ENCODE assay signal across 12 mouse cellular contexts in genomic region chr17:72938871-72939568, GRCm38 (mm10). TPM values are rescaled to one million over a fixed set of nuclear protein-coding genes. Genes with fewer than 3 reads are reported as not detected.
A peak's percentile ranks its signal among the peaks of the same experiment; 100 is the strongest.
DNase-seq lines count a peak whose midpoint lies in the region; ATAC-seq and TF ChIP-seq lines count a peak whose summit lies in the region.
"Had no signal": no experiment of that assay in that cellular context is flagged by ENCODE, and none has a peak within 500 bp of the region (broad histone marks: within the 10 kb centered on the region; RNA-seq: fewer than 3 reads in every experiment).

No protein-coding gene starts in this region.

- H3K4me1 ChIP-seq in heart, adult 2 months (ENCODE audit: control insufficient read depth, insufficient read depth, low read length), result peaks cover 22% of the 10 kb centered on the region
- H3K4me1 ChIP-seq in lung, embryonic 15.5 days, result peaks cover 48% of the 10 kb centered on the region
- peaks cover 38% of the 10 kb centered on the region for H3K4me1 ChIP-seq in intestine, embryonic 14.5 days (replicated peaks; ENCODE audit: control insufficient read depth, insufficient read depth, low read length)

- WGBS in heart, adult 2 months, result 59% methylated on average over 15 of the region's 15 CpGs
- 74% methylated on average over 15 of the region's 15 CpGs for WGBS in lung, embryonic 15.5 days
- WGBS in intestine, embryonic 14.5 days, result 79% methylated on average over 15 of the region's 15 CpGs

- no peaks in the 10 kb centered on the region for H3K79me2 ChIP-seq in heart, adult 2 months (replicated peaks; ENCODE audit: control insufficient read depth, insufficient read depth, low read length)

- no peak overlapping the region for H3K4me3 ChIP-seq in heart, adult 2 months
- no peak overlapping the region for H3K4me3 ChIP-seq in lung, embryonic 15.5 days
- no peak overlapping the region for H3K4me3 ChIP-seq in intestine, embryonic 14.5 days (ENCODE audit: low read depth, low read length)
- H3K4me3 ChIP-seq: limb, embryonic 12.5 days had no signal

- intact Hi-C loops in heart, adult 2 months (cut with DNase I), result no loop called here
- intact Hi-C loops in left cerebral cortex, postnatal 4 days (cut with DNase I), result no loop called here

- TF ChIP-seq CTCF in heart, adult 2 months (IDR thresholded peaks at IDR 0.05), result no peak

- no peak for ATAC-seq in lung, embryonic 15.5 days (ENCODE audit: borderline replicate concordance, extremely low read depth, low FRiP score, low TSS enrichment)
- no peak for ATAC-seq in intestine, embryonic 14.5 days (replicated peaks; ENCODE audit: low FRiP score, low TSS enrichment, low read depth)

- no peak overlapping the region for H3K4me2 ChIP-seq in lung, embryonic 15.5 days
- H3K4me2 ChIP-seq in intestine, embryonic 14.5 days (ENCODE audit: low read length), result no peak overlapping the region
- H3K4me2 ChIP-seq: limb, embryonic 12.5 days had no signal

- DNase-seq in heart, adult 2 months, result peak in 1 of 2 experiments; percentile 30
- no peak for DNase-seq in heart, adult 11 months
- DNase-seq in lung, postnatal 25 days (ENCODE audit: low spot score), result no peak
- DNase-seq in intestine, embryonic 14.5 days (ENCODE audit: low spot score), result no peak
- peak; percentile 57 for DNase-seq in thymus, postnatal 14 days
- no peak for DNase-seq in left cerebral cortex, postnatal 4 days
- DNase-seq: adrenal gland, postnatal 10 days; kidney, postnatal 14 days; right cerebral cortex, adult 18-20 months had no signal

- TF ChIP-seq EP300 in heart, adult 2 months (IDR thresholded peaks at IDR 0.05; ENCODE audit: insufficient read depth, low read depth, low read length), result no peak

- peak overlapping the region; percentile 70 for H3K27ac ChIP-seq in heart, adult 2 months
- peak overlapping the region; percentile 56 for H3K27ac ChIP-seq in lung, embryonic 15.5 days
- peak overlapping the region; percentile 30; the same call in 1 of the 2 replicates for H3K27ac ChIP-seq in intestine, embryonic 14.5 days (ENCODE audit: low read depth)
- H3K27ac ChIP-seq: limb, embryonic 12.5 days had no signal

- H3K9me3 ChIP-seq in lung, embryonic 15.5 days, result no peaks in the 10 kb centered on the region
- H3K9me3 ChIP-seq in intestine, embryonic 14.5 days (ENCODE audit: control insufficient read depth, low read length), result no peaks in the 10 kb centered on the region
- H3K9me3 ChIP-seq: limb, embryonic 12.5 days had no signal

- peaks cover 44% of the 10 kb centered on the region for H3K36me3 ChIP-seq in heart, adult 2 months (ENCODE audit: control insufficient read depth, insufficient read depth, low read length)
- peaks cover 30% of the 10 kb centered on the region for H3K36me3 ChIP-seq in lung, embryonic 15.5 days
- H3K36me3 ChIP-seq in intestine, embryonic 14.5 days (ENCODE audit: control insufficient read depth, insufficient read depth, low read length), result peaks cover 32% of the 10 kb centered on the region
- H3K36me3 ChIP-seq: G1E had no signal

- no peak for TF ChIP-seq POLR2A in heart, adult 2 months (IDR thresholded peaks at IDR 0.05; ENCODE audit: insufficient read depth, low read depth, low read length)

- no peak overlapping the region for H3K9ac ChIP-seq in heart, adult 2 months (ENCODE audit: low read depth, low read length)
- H3K9ac ChIP-seq in lung, embryonic 15.5 days, result no peak overlapping the region
- H3K9ac ChIP-seq in intestine, embryonic 14.5 days (ENCODE audit: low read length), result no peak overlapping the region
- H3K9ac ChIP-seq: limb, embryonic 12.5 days had no signal

- no peaks in the 10 kb centered on the region for H3K27me3 ChIP-seq in heart, adult 2 months (ENCODE audit: control insufficient read depth, insufficient read depth, low read length)
- no peaks in the 10 kb centered on the region for H3K27me3 ChIP-seq in lung, embryonic 15.5 days
- H3K27me3 ChIP-seq in intestine, embryonic 14.5 days (replicated peaks; ENCODE audit: control insufficient read depth, insufficient read depth, low read length), result no peaks in the 10 kb centered on the region
- H3K27me3 ChIP-seq: limb, embryonic 12.5 days had no signal

RNA-seq across cellular contexts. Expression of gene Lbh, which starts 20.9 kb away (rescaled TPM):
- 100 to 1,000 TPM; 354 to 451 TPM for total RNA-seq in heart, adult 2 months (2021)
- 522 and 708 TPM in 2 replicates for polyA plus RNA-seq in heart, adult 2 months (2012; rRNA removed)
- 8.1 and 9.0 TPM in 2 replicates for polyA plus RNA-seq in lung, embryonic 15.5 days (2015; fragmentation: Nextera tagmentation; extraction: Ambion mirVana)
- 6.4 and 6.5 TPM in 2 replicates for polyA plus RNA-seq in intestine, embryonic 14.5 days (2014; fragmentation: Nextera tagmentation; extraction: Ambion mirVana)
- total RNA-seq in left cerebral cortex, postnatal 4 days (2021), result 10 to 100 TPM; 54.3 to 54.9 TPM

Comparison
In these comparisons a context has a peak if more than half of its experiments do, and no peak if none do; other contexts are left out.
1. RNA of gene Lbh, which starts 20.9 kb away (polyA plus RNA-seq): 522 to 708 TPM in heart, adult 2 months; 8.1 to 9.0 TPM in lung, embryonic 15.5 days and 6.4 to 6.5 TPM in intestine, embryonic 14.5 days; every median in the first group is over 10 times any median in the second.
2. Peak in every context shown above with its lines, with median percentiles within 50 percentile points of each other: H3K27ac ChIP-seq.